Mouse (Mus musculus) neural tube, embryonic 13.5 days (tissue): ENCODE data around the gene Ezh1. TPM values are rescaled to one million over a fixed set of nuclear protein-coding genes. Genes with fewer than 3 reads are reported as not detected.

Source experiments
- ATAC-seq: fragments of 200-750 bp; cut with Nextera tagmentation; 2 replicates; pipeline ENCODE4 v1.8.0; 2017; ENCODE audit warnings: low read depth, mild to moderate bottlenecking, moderate TSS enrichment, moderate library complexity
- H3K27ac ChIP-seq: fragments of 300-500 bp; sonication (generic); replicated peaks from 2 replicates; pipeline ENCODE4 v1.5.1; 2015; ENCODE audit warnings: moderate library complexity, mild to moderate bottlenecking, inconsistent platforms
- H3K27me3 ChIP-seq: fragments of 300-500 bp; sonication (generic); 2 replicates; pipeline ENCODE4 v1.6.1; 2015; ENCODE audit warnings: mild to moderate bottlenecking, inconsistent platforms
- H3K36me3 ChIP-seq: fragments of 300-500 bp; sonication (generic); 2 replicates; pipeline ENCODE4 v1.6.1; 2015; ENCODE audit warnings: mild to moderate bottlenecking, inconsistent platforms
- H3K4me1 ChIP-seq: fragments of 300-500 bp; sonication (generic); replicated peaks from 2 replicates; pipeline ENCODE4 v1.6.1; 2015; ENCODE audit warnings: inconsistent platforms
- H3K4me2 ChIP-seq: fragments of 300-500 bp; sonication (generic); 2 replicates; pipeline ENCODE4 v1.6.1; 2015; ENCODE audit warnings: inconsistent platforms, mild to moderate bottlenecking, moderate library complexity
- H3K4me3 ChIP-seq: fragments of 300-500 bp; sonication (generic); 2 replicates; pipeline ENCODE4 v1.5.1; 2015; ENCODE audit warnings: mild to moderate bottlenecking, inconsistent platforms
- H3K9ac ChIP-seq: fragments of 300-500 bp; sonication (generic); 2 replicates; pipeline ENCODE4 v1.6.1; 2015; ENCODE audit warnings: moderate library complexity, mild to moderate bottlenecking, inconsistent platforms
- H3K9me3 ChIP-seq: fragments of 300-500 bp; sonication (generic); 2 replicates; pipeline ENCODE4 v1.6.1; 2016; ENCODE audit warnings: inconsistent platforms
- WGBS: fragments of 180-500 bp; shearing (Covaris S2); methylation state at CpG from one replicate; pipeline ENCODE4 v1.1.7; 2015; 5-methylcytosine and 5-hydroxymethylcytosine counted together
- polyA plus RNA-seq: library from polyadenylated mRNA; unstranded; fragments of >200 nt; fragmentation: Nextera tagmentation; extraction: Ambion mirVana; gene quantifications from 2 replicates; pipeline ENCODE4 v1.2.1, GENCODE M21; 2015

Gene Ezh1
- polyA plus RNA-seq, 1 experiment from 2014 or later = 15.4 TPM

GRCm38 (mm10) chr11:101245071-101245470 lies 18.8 kb upstream of the Ezh1 start:
- peak overlapping the region; percentile 93; the same call in 1 of the 2 replicates for H3K4me2 ChIP-seq

DNA sequence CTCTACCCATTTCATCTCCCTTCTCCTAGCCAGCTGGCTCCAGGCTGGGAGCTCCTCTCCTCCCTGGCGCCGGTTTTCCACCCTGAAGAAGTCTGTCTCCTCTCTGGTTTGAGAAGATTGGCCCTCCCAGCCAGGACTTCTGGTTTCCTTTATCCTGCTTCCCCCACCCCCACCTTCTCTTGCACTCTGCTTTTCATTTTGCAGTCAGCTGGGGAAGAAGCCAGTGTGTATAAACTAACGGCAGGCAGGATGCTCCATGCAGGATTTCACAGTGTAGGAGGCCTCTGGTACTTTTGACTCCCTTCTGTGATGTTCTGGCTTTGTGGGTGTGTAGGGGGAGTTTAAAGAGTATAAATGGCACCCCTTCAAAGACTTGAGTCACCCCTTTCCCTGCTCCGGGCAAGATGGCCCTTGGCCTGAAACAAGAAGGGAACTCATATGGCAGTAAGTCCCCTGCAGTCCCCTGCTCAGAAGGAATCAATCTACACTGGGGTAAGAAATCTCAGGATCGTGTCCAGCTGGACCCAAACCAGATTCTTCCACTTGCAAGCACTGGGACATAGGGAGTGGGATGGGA lies 11.9 kb upstream of the Ezh1 start:
- no peaks in the 10 kb centered on the region for H3K9me3 ChIP-seq
- 59% methylated on average over 5 of the region's 5 CpGs for WGBS
- H3K9ac ChIP-seq = no peak overlapping the region
- H3K27ac ChIP-seq = 0 out of 2 replicates have a peak overlapping the region, but pooled peaks have one; percentile 25
- H3K4me3 ChIP-seq = no peak overlapping the region
- no peaks in the 10 kb centered on the region for H3K4me1 ChIP-seq
- H3K4me2 ChIP-seq = no peak overlapping the region
- no peaks in the 10 kb centered on the region for H3K36me3 ChIP-seq
- no peaks in the 10 kb centered on the region for H3K27me3 ChIP-seq
- ATAC-seq = no peak

More at GRCm38 (mm10) chr11:101245071-101245470, 18.8 kb upstream of the Ezh1 start:
- H3K4me1 ChIP-seq = peaks cover 22% of the 10 kb centered on the region
- no peak overlapping the region for H3K27ac ChIP-seq
- 0 out of 2 replicates have a peak overlapping the region, but pooled peaks have one; percentile 60 for H3K4me3 ChIP-seq
- no peaks in the 10 kb centered on the region for H3K36me3 ChIP-seq
- no peak overlapping the region for H3K9ac ChIP-seq
- 28% methylated on average over 4 of the region's 4 CpGs for WGBS
- no peak for ATAC-seq
- no peaks in the 10 kb centered on the region for H3K9me3 ChIP-seq
- H3K27me3 ChIP-seq = peaks cover 49% of the 10 kb centered on the region

DNA sequence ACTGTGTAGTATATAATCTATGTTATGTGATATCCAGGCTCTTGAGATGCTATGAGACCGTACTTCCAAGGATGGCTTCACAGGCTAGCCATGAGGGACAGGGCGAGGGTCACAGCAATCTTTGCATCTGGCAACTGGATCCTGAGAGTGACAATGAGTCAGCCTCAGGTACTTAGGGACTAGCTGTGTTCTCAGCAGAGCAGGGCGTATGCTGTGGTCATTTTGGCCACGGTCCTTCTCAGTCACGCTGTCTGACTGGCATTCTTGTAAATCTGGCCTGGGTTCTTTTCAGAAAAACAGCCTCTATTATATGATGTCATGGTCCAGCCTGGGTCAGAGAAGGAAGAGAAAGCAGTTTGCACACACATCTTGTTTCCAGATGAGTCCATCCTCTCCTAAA lies 10.5 kb upstream of the Ezh1 start:
- Histone ChIP-seq H3K36me3 (no peaks in the 10 kb centered on the region), H3K9me3 (no peaks in the 10 kb centered on the region), H3K27me3 (0 out of 2 replicates have a peak, but pooled peaks cover 4% of the 10 kb centered on the region), H3K4me3 (no peak overlapping the region), H3K4me2 (no peak overlapping the region), H3K9ac (no peak overlapping the region), H3K27ac (no peak overlapping the region), H3K4me1 (peaks cover 3% of the 10 kb centered on the region; the same call in 1 of the 2 replicates)
- WGBS = 93% methylated on average over 5 of the region's 5 CpGs
- ATAC-seq = no peak

GRCm38 (mm10) chr11:101235429-101235828 lies 9.2 kb upstream of the Ezh1 start:
- H3K27ac ChIP-seq = no peak overlapping the region

GRCm38 (mm10) chr11:101234124-101234523 lies 7.9 kb upstream of the Ezh1 start:
- ATAC-seq = no peak
- no peak overlapping the region for H3K9ac ChIP-seq
- no peak overlapping the region for H3K27ac ChIP-seq
- H3K27me3 ChIP-seq = peaks cover 19% of the 10 kb centered on the region
- peaks cover 23% of the 10 kb centered on the region for H3K4me1 ChIP-seq
- H3K9me3 ChIP-seq = no peaks in the 10 kb centered on the region
- H3K4me3 ChIP-seq = no peak overlapping the region
- H3K4me2 ChIP-seq = no peak overlapping the region
- no peaks in the 10 kb centered on the region for H3K36me3 ChIP-seq

More at GRCm38 (mm10) chr11:101235429-101235828, 9.2 kb upstream of the Ezh1 start:
- Histone ChIP-seq H3K36me3 (no peaks in the 10 kb centered on the region), H3K9me3 (no peaks in the 10 kb centered on the region), H3K4me1 (peaks cover 17% of the 10 kb centered on the region; the same call in 1 of the 2 replicates), H3K4me3 (no peak overlapping the region), H3K27me3 (peaks cover 12% of the 10 kb centered on the region; the same call in 1 of the 2 replicates), H3K9ac (no peak overlapping the region), H3K4me2 (no peak overlapping the region)
- no peak for ATAC-seq

GRCm38 (mm10) chr11:101233240-101233639 lies 7.0 kb upstream of the Ezh1 start:
- no peaks in the 10 kb centered on the region for H3K36me3 ChIP-seq
- H3K27ac ChIP-seq = no peak overlapping the region
- WGBS = 92% methylated on average over 1 of the region's 1 CpGs

DNA sequence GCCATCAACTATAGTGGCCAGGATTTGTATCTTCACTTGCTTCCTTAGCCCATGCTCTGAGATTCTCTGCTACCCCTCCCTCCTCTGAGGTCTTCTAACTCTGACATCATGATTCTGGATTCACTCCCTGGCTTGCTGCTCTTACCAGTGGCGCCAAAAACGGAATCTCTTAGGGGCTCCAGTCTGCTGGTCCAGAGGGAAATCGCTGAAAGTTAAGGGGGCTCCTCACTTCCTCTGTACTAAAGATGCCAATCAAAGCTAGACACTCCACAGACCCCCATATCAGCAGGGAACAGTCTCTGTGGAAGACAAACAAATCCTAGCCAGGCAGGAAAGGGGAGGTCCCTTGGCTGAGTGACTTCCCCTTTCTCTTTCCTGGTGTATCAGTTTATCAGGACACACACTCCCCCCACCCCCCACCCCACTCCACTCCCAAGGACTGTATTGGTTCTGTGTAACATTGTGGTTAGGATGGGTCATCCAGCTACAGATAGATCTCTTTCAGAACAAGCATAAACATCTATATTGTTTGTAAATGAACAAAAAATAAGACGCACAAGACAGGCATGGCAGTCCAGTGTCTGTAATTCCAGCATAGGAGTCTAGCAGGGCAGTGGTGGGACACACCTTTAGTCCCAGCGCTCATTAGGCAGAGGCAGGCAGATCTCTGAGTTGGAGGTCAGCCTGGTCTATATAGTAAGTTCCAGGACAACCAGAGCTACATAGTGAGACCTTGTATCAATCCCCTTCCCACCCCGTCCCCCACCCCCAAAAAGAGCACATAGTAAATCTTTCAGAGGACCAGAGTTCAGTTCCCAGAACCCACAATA lies 6.0 kb upstream of the Ezh1 start:
- no peak for ATAC-seq
- Histone ChIP-seq H3K9me3 (no peaks in the 10 kb centered on the region), H3K4me3 (no peak overlapping the region), H3K27ac (peak overlapping the region; percentile 77), H3K4me2 (peak overlapping the region; percentile 39), H3K27me3 (peaks cover 29% of the 10 kb centered on the region), H3K36me3 (no peaks in the 10 kb centered on the region), H3K4me1 (peaks cover 23% of the 10 kb centered on the region), H3K9ac (0 out of 2 replicates have a peak overlapping the region, but pooled peaks have one; percentile 17)
- WGBS = 61% methylated on average over 6 of the region's 6 CpGs

More at GRCm38 (mm10) chr11:101233240-101233639, 7.0 kb upstream of the Ezh1 start:
- no peak overlapping the region for H3K4me3 ChIP-seq
- H3K4me1 ChIP-seq = peaks cover 23% of the 10 kb centered on the region
- no peak overlapping the region for H3K9ac ChIP-seq
- H3K9me3 ChIP-seq = no peaks in the 10 kb centered on the region
- ATAC-seq = no peak
- peaks cover 24% of the 10 kb centered on the region for H3K27me3 ChIP-seq
- H3K4me2 ChIP-seq = no peak overlapping the region

DNA sequence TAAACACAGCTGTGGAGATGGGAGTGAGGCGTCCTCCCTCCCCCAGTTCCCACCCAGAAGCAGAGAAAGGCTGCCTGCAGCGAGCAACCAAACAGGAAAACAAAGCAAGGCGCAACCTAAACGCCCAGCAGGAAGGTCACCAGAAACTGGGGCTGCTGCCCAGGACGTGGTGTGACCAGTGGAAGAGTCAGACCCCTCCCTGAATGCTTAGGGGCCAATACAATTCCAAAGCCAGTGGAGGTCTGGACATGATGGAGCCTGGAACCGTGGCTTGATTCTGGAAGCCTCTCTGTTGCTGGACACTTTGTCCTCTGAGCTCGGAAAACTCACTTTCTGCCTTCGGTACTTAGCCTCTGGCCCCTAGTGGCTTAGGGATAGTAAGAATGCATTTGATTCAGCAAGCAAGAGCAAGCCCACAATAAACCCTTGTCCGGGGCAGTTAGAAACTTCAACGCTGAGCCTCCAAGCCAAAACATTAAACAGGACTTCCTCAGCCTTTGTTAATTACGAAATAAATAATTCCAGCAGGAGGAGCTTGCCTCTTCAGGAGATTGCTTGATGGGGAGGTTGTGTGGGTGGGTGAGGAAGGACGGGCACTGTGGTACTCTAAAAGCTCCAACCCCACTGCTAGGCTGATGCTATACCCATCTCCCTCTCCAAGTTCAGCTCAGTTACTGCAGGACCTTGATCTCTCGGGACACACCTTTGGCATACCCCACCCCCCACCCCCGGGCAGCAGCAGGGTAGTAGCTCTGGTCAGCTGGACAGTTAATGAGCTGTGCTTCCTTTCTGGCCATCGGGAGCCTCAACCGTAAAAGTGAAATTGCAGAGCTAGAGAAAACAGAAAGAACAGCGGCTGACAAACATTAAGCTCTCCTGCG lies 5.0 kb upstream of the Ezh1 start:
- Histone ChIP-seq H3K4me2 (peak overlapping the region; percentile 39), H3K36me3 (no peaks in the 10 kb centered on the region), H3K4me3 (0 out of 2 replicates have a peak overlapping the region, but pooled peaks have one; percentile 5), H3K4me1 (peaks cover 23% of the 10 kb centered on the region), H3K9me3 (no peaks in the 10 kb centered on the region), H3K27ac (peak overlapping the region; percentile 77), H3K9ac (peak overlapping the region; percentile 17; the same call in 1 of the 2 replicates), H3K27me3 (peaks cover 29% of the 10 kb centered on the region)
- ATAC-seq = no peak
- WGBS = 9% methylated on average over 18 of the region's 18 CpGs

DNA sequence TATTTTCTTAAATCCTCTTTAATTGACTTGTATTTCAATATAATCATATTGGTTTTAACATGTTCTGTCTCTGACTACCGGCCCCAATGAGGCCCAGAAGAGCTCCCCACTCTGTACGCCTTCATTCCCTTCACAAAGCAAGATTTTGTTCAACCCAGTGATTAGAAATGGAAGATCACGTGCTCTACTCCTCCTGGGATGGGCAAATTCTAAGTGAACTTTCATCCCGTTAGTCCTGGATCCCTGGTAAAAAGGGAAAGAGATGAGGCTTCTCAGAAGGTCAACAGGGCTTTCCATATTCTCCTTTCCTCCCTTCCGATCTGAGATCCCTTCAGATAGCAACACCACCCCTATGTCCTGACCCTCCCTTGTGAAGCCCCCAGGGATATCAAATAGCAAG lies 4.3 kb upstream of the Ezh1 start:
- H3K9me3 ChIP-seq = no peaks in the 10 kb centered on the region
- no peak overlapping the region for H3K4me3 ChIP-seq
- peaks cover 29% of the 10 kb centered on the region for H3K27me3 ChIP-seq
- peak overlapping the region; percentile 77 for H3K27ac ChIP-seq
- no peaks in the 10 kb centered on the region for H3K36me3 ChIP-seq
- WGBS = 24% methylated on average over 5 of the region's 5 CpGs
- ATAC-seq = no peak
- H3K4me2 ChIP-seq = peak overlapping the region; percentile 39; the same call in 1 of the 2 replicates
- H3K9ac ChIP-seq = no peak overlapping the region
- peaks cover 26% of the 10 kb centered on the region for H3K4me1 ChIP-seq

DNA sequence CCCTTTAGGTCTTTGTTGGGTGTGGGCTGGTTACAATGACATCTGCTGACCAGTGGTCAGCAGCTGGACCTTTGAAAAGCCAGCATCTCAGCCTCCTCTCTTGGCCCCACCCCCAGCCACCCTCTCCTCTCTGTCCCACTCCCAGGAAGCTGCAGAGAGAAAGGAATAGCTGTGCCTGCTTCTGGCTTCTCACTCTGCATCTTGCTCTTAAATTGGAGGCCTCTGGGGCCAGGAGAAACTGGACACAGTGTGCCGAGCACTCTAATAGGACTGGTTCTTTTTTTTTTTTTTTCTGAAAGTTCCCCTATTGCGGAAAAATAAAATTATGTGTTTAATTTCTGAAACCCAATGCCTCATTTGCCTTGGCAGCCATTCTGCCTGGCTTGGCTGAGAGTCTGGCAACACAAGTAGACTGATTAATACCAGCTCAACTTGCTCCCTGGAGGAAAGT lies 3.8 kb upstream of the Ezh1 start:
- H3K27me3 ChIP-seq = peaks cover 29% of the 10 kb centered on the region
- ATAC-seq = no peak
- no peak overlapping the region for H3K9ac ChIP-seq
- no peak overlapping the region for H3K4me2 ChIP-seq
- peaks cover 31% of the 10 kb centered on the region for H3K4me1 ChIP-seq
- H3K9me3 ChIP-seq = no peaks in the 10 kb centered on the region
- peak overlapping the region; percentile 77 for H3K27ac ChIP-seq
- no peak overlapping the region for H3K4me3 ChIP-seq
- 32% methylated on average over 2 of the region's 2 CpGs for WGBS
- no peaks in the 10 kb centered on the region for H3K36me3 ChIP-seq

GRCm38 (mm10) chr11:101229361-101229900 lies 3.2 kb upstream of the Ezh1 start:
- Histone ChIP-seq H3K27me3 (peaks cover 29% of the 10 kb centered on the region), H3K4me3 (no peak overlapping the region), H3K9me3 (no peaks in the 10 kb centered on the region), H3K4me2 (no peak overlapping the region), H3K36me3 (no peaks in the 10 kb centered on the region), H3K4me1 (peaks cover 31% of the 10 kb centered on the region), H3K27ac (peak overlapping the region; percentile 77; the same call in 1 of the 2 replicates), H3K9ac (no peak overlapping the region)
- ATAC-seq = no peak
- WGBS = 34% methylated on average over 8 of the region's 8 CpGs
